Mouse (Mus musculus) lung, postnatal 0 days (tissue): ENCODE measurements at regions not wholly inside any gene's neighbourhood (a gene's known extent, or its start where the extent isn't known, plus 50 kb on each side); places are given as distances from the start of the nearest gene placed in this dataset.
A peak's percentile ranks its signal among the peaks of the same experiment; 100 is the strongest.
"Not testable (repeated sequence)": the region's sequence is repeated elsewhere in the genome, so short reads cannot be mapped to it uniquely, and the experiment has no call there.

ENCODE experiments used
- ATAC-seq: fragments of 200-750 bp; cut with Nextera tagmentation; 2 replicates; pipeline ENCODE4 v1.8.0; 2017; ENCODE audit warnings: moderate library complexity
- DNase-seq: peaks from one replicate; pipeline ENCODE4 v3.0.0-alpha.2; 2016; ENCODE audit warnings: low spot score
- H3K27ac ChIP-seq: fragments of 300-500 bp; sonication (generic); 2 replicates; pipeline ENCODE4 v1.5.1; 2014; ENCODE audit warnings: antibody characterized with exemption, mild to moderate bottlenecking, low read length, mixed read lengths
- H3K27me3 ChIP-seq: fragments of 300-500 bp; sonication (generic); replicated peaks from 2 replicates; pipeline ENCODE4 v1.6.1; 2014; ENCODE audit warnings: low read length, mixed read lengths; ENCODE audit not compliant: insufficient read depth
- H3K36me3 ChIP-seq: fragments of 300-500 bp; sonication (generic); 2 replicates; pipeline ENCODE4 v1.6.1; 2014; ENCODE audit warnings: low read length, mixed read lengths; ENCODE audit not compliant: insufficient read depth
- H3K4me1 ChIP-seq: fragments of 300-500 bp; sonication (generic); 2 replicates; pipeline ENCODE4 v1.6.1; 2014; ENCODE audit warnings: antibody characterized with exemption, low read depth, low read length, mixed read lengths; ENCODE audit not compliant: insufficient read depth
- H3K4me2 ChIP-seq: fragments of 300-500 bp; sonication (generic); replicated peaks from 2 replicates; pipeline ENCODE4 v1.6.1; 2014; ENCODE audit warnings: low read depth, mild to moderate bottlenecking, low read length, moderate library complexity, mixed read lengths
- H3K4me3 ChIP-seq: fragments of 300-500 bp; sonication (generic); 2 replicates; pipeline ENCODE4 v1.5.1; 2014; ENCODE audit warnings: low read depth, low read length
- H3K9ac ChIP-seq: fragments of 300-500 bp; sonication (generic); replicated peaks from 2 replicates; pipeline ENCODE4 v1.6.1; 2014; ENCODE audit warnings: low read depth, mild to moderate bottlenecking
- H3K9me3 ChIP-seq: fragments of 300-500 bp; sonication (generic); 2 replicates; pipeline ENCODE4 v1.6.1; 2016; ENCODE audit warnings: low read length, mixed read lengths
- CTCF ChIP-seq: IDR thresholded peaks from 2 replicates; pipeline ENCODE4 v1.5.1; 2016; ENCODE audit warnings: antibody characterized with exemption, mild to moderate bottlenecking
- WGBS: fragments of 180-500 bp; shearing (Covaris S2); extraction: QIAGEN DNeasy Blood & Tissue Kit; methylation state at CpG from one replicate; pipeline ENCODE4 v1.1.7; 2014; 5-methylcytosine and 5-hydroxymethylcytosine counted together

DNA sequence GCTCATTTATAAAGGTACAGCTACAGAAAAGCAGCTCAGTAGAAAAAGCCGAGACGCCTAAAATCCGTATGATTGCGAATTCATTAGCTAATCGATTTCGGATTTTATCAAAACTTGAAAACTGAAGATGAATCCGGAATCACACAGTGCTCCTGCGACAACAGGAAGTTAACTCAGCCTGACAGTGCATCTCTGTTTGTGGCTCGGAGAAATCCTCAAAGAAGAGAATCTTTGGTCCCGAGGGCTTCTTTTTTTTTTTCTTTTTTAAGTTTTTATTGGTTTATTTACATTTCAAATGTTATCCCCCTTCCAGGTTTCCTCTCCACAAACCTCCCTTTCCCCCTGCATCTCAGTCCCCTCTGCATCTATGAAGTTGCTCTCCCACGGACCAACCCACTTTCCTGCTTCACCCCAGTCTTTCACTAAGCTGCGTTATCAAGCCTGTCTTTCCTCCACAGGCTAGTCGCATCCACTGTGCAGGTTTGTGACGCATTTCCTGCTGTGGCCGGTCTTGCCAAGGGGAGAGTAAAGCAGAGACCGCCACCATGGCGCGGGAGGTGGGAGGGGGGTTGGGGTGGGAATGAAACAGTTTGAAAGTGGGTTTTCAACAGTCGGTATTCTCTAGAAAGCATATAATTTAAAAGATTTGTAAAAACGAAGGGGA, 593.4 kb upstream of the Snrpn start:
- H3K4me3 ChIP-seq, H3K27me3 ChIP-seq, H3K27ac ChIP-seq, H3K4me1 ChIP-seq, H3K9ac ChIP-seq, ATAC-seq, H3K9me3 ChIP-seq, H3K36me3 ChIP-seq: not testable (repeated sequence)
- 0 out of 2 replicates have a peak overlapping the region, but pooled peaks have one; percentile 25 for H3K4me2 ChIP-seq
- peak; percentile 4 for DNase-seq
- WGBS: 43% methylated on average over 20 of the region's 20 CpGs

DNA sequence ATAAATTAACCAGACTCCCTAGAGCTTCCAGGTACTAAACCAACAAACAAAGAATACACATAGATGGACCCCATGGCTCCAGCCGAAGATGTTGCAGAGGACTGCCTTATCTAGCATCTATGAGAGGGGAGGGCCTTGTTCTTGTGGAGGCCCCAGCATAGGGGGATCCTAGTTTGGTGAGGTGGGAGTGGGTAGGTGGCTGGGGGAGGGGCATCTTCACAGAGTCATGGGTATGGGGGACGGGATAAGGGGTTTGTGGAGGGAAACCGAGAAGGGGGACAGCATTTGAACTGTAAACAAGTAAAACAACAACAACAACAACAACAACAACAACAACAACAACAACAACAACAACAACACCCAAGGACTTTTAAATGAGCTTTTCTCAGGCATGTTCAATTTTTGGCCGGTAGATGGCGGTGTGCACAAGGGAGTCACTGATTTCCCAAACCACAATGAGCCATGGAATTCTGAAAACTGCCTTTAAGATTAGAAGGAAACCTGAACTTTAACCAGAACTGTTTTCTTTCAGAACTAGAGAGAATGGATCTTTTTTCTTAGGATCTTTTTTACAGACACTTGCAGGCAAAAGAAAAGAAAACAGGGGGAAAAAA, 588.2 kb upstream of the Snrpn start:
- H3K27ac ChIP-seq, H3K27me3 ChIP-seq, ATAC-seq, H3K4me3 ChIP-seq, H3K4me1 ChIP-seq, H3K9me3 ChIP-seq, H3K36me3 ChIP-seq, H3K9ac ChIP-seq, H3K4me2 ChIP-seq: not testable (repeated sequence)
- WGBS: 7% methylated on average over 5 of the region's 5 CpGs
- peak; percentile 65 for TF ChIP-seq CTCF
- peak; percentile 5 for DNase-seq
